Mouse (Mus musculus) C2C12 (cell line): ENCODE data around the gene Alpi. TPM values are rescaled to one million over a fixed set of nuclear protein-coding genes. Genes with fewer than 3 reads are reported as not detected.

ENCODE experiments used
- H3K27me3 ChIP-seq: one replicate; pipeline ENCODE4 v1.6.1; 2011; ENCODE audit not compliant: control insufficient read depth, insufficient read depth, insufficient read length
- H3K36me3 ChIP-seq: one replicate; pipeline ENCODE4 v1.6.1; 2011; ENCODE audit not compliant: control insufficient read depth, insufficient read depth
- H3K4me3 ChIP-seq: one replicate; pipeline ENCODE4 v1.5.1; 2011; ENCODE audit warnings: mild to moderate bottlenecking, control low read depth; ENCODE audit not compliant: poor library complexity, insufficient read depth, severe bottlenecking
- H3K79me2 ChIP-seq: one replicate; pipeline ENCODE4 v1.6.1; 2011; ENCODE audit not compliant: control insufficient read depth, insufficient read depth
- H3K79me3 ChIP-seq: one replicate; pipeline ENCODE4 v1.6.1; 2011; ENCODE audit warnings: low read depth, control low read depth
- H3ac ChIP-seq: one replicate; pipeline ENCODE3; 2011; ENCODE audit warnings: low read depth; ENCODE audit not compliant: control insufficient read depth, insufficient read length
- CEBPB ChIP-seq: IDR thresholded peaks from one replicate; pipeline ENCODE4 v1.6.1; 2011; ENCODE audit warnings: low read depth, mild to moderate bottlenecking, control low read depth, moderate library complexity
- CTCF ChIP-seq: IDR thresholded peaks from one replicate; pipeline ENCODE4 v1.5.1; 2011; ENCODE audit not compliant: control insufficient read depth, insufficient read depth, insufficient read length
- FOSL1 ChIP-seq: IDR thresholded peaks from one replicate; pipeline ENCODE4 v1.8.0; 2011; ENCODE audit warnings: mild to moderate bottlenecking, low read length; ENCODE audit not compliant: poor library complexity, insufficient read depth, severe bottlenecking
- MAX ChIP-seq: IDR thresholded peaks from one replicate; pipeline ENCODE4 v1.6.1; 2011; ENCODE audit warnings: mild to moderate bottlenecking, control low read depth
- MYOD1 ChIP-seq: IDR thresholded peaks from one replicate; pipeline ENCODE4 v1.6.1; 2011; ENCODE audit warnings: low read depth; ENCODE audit not compliant: control insufficient read depth, insufficient read length
- MYOG ChIP-seq: IDR thresholded peaks from one replicate; pipeline ENCODE4 v1.6.1; 2011; ENCODE audit not compliant: control insufficient read depth, insufficient read length; ENCODE audit errors: extremely low read depth
- USF1 ChIP-seq: IDR thresholded peaks from one replicate; pipeline ENCODE4 v1.6.1; 2011; ENCODE audit warnings: low read depth, mild to moderate bottlenecking, control low read depth, moderate library complexity
- polyA plus RNA-seq: library from polyadenylated mRNA; unstranded; fragments of >200 nt; fragmentation: generic; extraction: Trizol; gene quantifications from one replicate; pipeline ENCODE4 v1.2.1, GENCODE M21; 2012; ENCODE audit warnings: missing spikeins

The Alpi gene
- polyA plus RNA-seq, 1 experiment = not detected

- no peak overlapping the region for H3ac ChIP-seq
- no peaks in the 10 kb centered on the region for H3K27me3 ChIP-seq
- no peaks in the 10 kb centered on the region for H3K79me3 ChIP-seq
- no peaks in the 10 kb centered on the region for H3K36me3 ChIP-seq
- H3K79me2 ChIP-seq = no peaks in the 10 kb centered on the region
- no peak overlapping the region for H3K4me3 ChIP-seq
- no peak for TF ChIP-seq USF1
- no peak for TF ChIP-seq MYOD1
- no peak for TF ChIP-seq CEBPB
- TF ChIP-seq CTCF = no peak
- TF ChIP-seq MYOG = no peak
- TF ChIP-seq FOSL1 = no peak
- TF ChIP-seq MAX = no peak
Observed at GRCm38 (mm10) chr1:87086964-87087363, 14.4 kb downstream of the Alpi start.

DNA sequence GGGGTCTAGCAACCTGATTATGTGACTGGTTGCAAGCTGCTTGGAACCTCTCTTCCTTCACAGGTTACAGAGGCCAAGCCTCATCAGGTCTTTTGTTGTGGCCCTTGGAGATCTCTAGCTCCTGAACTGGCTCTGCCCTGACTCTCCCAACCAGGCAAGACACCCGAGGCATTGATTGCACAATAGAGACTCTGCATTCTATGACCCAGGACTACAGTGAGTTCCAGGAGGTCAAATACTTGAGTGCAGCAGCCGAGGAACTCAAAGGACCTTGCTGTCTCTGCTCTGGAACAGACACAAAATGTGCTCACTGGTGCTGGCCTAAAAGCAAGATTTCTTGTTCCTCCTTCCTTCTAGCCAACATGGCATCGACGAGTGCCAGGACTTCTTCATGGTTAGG is 15.2 kb downstream of the Alpi start:
- no peaks in the 10 kb centered on the region for H3K79me2 ChIP-seq
- H3K4me3 ChIP-seq = no peak overlapping the region
- no peaks in the 10 kb centered on the region for H3K27me3 ChIP-seq
- no peaks in the 10 kb centered on the region for H3K79me3 ChIP-seq
- no peaks in the 10 kb centered on the region for H3K36me3 ChIP-seq
- H3ac ChIP-seq = no peak overlapping the region
- TF ChIP-seq MAX = no peak
- TF ChIP-seq CTCF = no peak
- no peak for TF ChIP-seq MYOD1
- no peak for TF ChIP-seq FOSL1
- TF ChIP-seq MYOG = no peak
- no peak for TF ChIP-seq USF1
- no peak for TF ChIP-seq CEBPB

- Histone ChIP-seq H3K79me2 (no peaks in the 10 kb centered on the region), H3ac (no peak overlapping the region), H3K27me3 (no peaks in the 10 kb centered on the region), H3K79me3 (no peaks in the 10 kb centered on the region), H3K4me3 (no peak overlapping the region), H3K36me3 (no peaks in the 10 kb centered on the region)
- TF ChIP-seq CEBPB (no peak), USF1 (no peak), MYOD1 (no peak), FOSL1 (no peak), MAX (no peak), CTCF (no peak)
Observed at GRCm38 (mm10) chr1:87073776-87074175, 27.6 kb downstream of the Alpi start.

GRCm38 (mm10) chr1:87070720-87071119 is 30.7 kb downstream of the Alpi start:
- H3K27me3 ChIP-seq = no peaks in the 10 kb centered on the region
- no peak overlapping the region for H3K4me3 ChIP-seq
- H3K36me3 ChIP-seq = no peaks in the 10 kb centered on the region
- no peaks in the 10 kb centered on the region for H3K79me3 ChIP-seq
- H3ac ChIP-seq = no peak overlapping the region
- no peaks in the 10 kb centered on the region for H3K79me2 ChIP-seq
- TF ChIP-seq USF1 (no peak), MYOD1 (no peak), CEBPB (no peak), MYOG (no peak), MAX (no peak), CTCF (peak; percentile 70), FOSL1 (no peak)

DNA sequence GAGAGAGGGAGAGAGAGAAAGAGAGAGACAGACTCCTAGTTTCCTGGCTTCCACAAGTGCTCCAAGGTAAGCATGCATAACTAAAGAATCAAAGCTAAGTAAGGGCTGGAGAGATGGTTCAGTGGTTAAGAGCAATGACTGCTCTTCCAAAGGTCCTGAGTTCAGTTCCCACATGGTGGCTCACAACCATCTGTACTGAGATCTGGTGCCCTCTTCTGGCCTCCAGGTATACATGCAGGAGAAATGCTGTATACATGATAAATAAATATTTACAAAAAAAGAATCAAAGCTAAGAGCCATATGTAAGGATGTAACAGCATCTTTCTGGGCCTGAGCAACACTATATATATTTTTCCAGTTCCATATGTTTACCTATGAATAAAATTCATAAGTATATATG is 40.5 kb downstream of the Alpi start:
- TF ChIP-seq CTCF (no peak), CEBPB (no peak), MYOG (no peak), FOSL1 (no peak)
- no peak overlapping the region for H3ac ChIP-seq
- H3K27me3 ChIP-seq = no peaks in the 10 kb centered on the region
- H3K79me3 ChIP-seq = no peaks in the 10 kb centered on the region
- no peak overlapping the region for H3K4me3 ChIP-seq
- H3K79me2 ChIP-seq = no peaks in the 10 kb centered on the region
- H3K36me3 ChIP-seq = no peaks in the 10 kb centered on the region

GRCm38 (mm10) chr1:87059042-87059665 is 42.3 kb downstream of the Alpi start:
- H3ac ChIP-seq = no peak overlapping the region
- no peaks in the 10 kb centered on the region for H3K79me2 ChIP-seq
- no peak overlapping the region for H3K4me3 ChIP-seq
- no peaks in the 10 kb centered on the region for H3K27me3 ChIP-seq
- no peaks in the 10 kb centered on the region for H3K79me3 ChIP-seq
- TF ChIP-seq MYOD1 = no peak
- TF ChIP-seq USF1 = no peak
- TF ChIP-seq MAX = no peak
- no peak for TF ChIP-seq CTCF
- no peak for TF ChIP-seq CEBPB
- no peak for TF ChIP-seq MYOG
- TF ChIP-seq FOSL1 = no peak
- no peaks in the 10 kb centered on the region for H3K36me3 ChIP-seq
